Mouse (Mus musculus): ENCODE measurements around the gene Fam172a.

Gene Fam172a

DNA sequence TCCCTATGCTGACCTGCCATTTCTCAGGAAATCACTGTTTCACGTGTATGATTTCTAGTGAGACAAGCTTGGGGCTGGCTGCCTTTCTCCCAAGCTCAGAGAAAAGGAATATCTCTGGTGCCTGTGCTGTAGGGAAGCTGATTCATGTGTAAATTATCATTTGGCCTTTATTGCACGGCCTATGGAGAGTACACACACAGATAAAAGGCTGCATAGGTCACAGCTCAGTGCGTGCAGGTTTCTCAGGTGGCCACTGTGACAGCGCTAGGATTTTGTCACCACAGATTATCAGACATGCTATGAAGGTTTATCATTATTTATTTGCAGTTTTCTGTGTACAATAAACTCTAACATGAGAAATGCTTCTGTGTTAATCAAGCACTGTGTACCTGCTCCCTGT, 408.8 kb downstream of the Fam172a start:
- DNase-seq, result no peak

DNA sequence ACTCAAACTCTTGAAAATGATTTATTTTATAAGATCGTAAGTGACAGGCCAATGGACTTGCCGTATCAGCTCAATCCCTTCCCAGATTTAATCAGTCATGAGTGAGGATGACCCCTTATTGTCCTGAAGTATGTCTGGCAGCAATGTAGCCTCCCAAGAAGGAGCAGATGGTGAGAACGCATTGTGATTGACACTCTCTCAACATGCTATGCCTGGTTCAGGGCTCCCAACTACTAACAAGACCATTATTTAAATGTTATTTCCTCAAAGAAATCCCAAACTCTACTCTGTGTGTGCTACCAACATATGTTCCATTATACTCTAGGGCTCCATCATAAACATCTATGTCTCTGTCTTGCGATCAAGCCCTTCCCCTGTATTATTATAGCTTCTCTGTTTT, 412.1 kb downstream of the Fam172a start:
- DNase-seq, result no peak

DNA sequence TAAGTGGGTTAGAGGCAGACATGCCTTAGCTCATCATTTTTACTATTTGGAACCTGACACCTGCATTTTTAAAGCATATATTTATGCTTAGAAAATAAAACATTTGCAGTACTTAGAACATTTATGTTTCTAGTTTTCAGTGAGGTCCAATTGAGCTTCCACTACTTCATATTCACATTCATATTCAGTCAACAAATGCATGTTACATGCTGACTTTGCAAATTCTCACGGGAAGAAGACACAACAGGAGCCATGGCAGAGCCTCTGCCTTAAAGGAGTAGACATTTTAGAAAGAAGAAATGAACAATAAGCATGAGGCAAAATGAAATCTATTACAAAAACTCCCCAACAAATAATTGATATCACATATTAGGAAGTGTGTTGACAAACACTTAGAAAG, 416.9 kb downstream of the Fam172a start:
- no peak for DNase-seq

DNA sequence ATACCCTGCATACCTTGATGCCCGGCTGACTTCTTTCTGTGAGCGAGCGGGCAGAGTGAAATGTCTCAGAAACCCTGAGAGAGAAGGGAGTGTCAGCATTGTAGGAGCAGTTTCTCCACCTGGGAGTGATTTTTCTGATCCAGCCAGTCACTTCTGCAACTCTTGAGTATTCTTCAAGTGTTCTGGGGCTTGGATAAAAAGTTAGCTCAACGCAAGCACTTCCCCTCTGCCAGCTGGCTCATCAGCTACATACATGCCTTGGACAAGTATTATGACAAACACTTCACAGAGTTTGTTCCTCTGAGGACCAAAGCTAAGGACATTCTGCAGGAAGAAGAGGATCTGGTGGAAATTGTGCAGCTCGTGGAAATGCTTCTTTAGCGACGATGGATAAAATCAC, 420.2 kb downstream of the Fam172a start:
- DNase-seq, result no peak

DNA sequence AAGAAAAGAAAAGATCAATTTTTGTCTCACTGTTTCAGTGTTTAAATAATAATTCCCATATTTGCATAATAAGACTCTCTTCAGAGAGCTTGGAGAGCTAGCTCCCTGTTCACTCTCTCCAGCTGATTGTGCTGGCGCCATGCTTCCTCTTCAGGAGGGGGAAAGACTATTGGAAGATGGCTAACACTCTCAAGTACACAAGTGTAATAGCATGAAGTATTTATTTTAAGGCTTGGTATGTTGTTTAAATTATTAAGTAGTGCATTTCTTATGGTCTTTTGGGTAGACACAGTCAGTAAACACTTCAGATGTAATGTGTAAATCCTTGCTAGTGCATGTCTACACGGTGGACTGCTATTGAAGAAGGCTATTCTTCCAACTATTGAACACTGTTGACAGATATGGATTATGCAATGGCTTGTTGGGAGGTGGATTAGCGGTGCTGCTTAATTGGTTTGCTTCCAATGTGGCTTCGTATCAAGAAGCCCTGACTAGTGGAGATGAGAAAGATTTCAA, 422.1 kb downstream of the Fam172a start:
- DNase-seq, result no peak

DNA sequence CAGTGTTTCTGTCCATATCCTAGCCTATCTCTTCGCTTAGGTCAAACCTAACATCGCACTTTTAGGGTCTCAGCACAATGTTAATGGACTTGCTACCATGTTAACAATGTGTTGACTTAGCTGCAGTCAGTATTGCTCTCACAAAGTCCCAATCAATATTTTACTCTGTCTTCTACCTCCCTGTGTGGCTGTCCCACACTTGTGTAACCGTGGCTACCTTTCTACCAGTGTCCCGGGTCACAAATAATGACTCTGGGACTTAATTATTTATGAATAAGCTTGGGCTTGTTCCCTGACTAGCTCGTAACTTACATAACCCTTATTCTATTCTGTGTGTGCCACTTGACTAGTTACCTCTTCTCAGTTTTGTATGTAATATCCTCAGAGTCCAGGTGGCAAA, 455.6 kb downstream of the Fam172a start:
- DNase-seq, result no peak

DNA sequence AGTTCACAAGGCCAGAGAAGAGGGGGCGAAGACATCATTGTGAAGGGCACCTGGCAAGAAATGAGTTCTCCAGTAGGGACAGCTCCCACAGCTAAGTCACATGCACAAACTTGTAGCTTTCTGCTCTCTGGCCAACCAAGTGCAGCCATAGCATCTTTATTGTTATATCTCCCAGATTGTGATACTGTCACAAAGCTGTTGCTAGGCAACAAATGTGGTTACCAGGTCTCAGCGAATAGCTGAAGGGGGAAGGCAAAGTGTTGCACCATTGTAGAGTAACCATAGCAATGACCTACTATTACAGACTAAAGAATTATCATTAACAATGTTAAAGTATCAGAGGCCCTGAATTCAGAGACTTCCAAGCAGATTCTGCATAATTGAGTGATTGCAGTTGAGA, 460.3 kb downstream of the Fam172a start:
- no peak for DNase-seq

DNA sequence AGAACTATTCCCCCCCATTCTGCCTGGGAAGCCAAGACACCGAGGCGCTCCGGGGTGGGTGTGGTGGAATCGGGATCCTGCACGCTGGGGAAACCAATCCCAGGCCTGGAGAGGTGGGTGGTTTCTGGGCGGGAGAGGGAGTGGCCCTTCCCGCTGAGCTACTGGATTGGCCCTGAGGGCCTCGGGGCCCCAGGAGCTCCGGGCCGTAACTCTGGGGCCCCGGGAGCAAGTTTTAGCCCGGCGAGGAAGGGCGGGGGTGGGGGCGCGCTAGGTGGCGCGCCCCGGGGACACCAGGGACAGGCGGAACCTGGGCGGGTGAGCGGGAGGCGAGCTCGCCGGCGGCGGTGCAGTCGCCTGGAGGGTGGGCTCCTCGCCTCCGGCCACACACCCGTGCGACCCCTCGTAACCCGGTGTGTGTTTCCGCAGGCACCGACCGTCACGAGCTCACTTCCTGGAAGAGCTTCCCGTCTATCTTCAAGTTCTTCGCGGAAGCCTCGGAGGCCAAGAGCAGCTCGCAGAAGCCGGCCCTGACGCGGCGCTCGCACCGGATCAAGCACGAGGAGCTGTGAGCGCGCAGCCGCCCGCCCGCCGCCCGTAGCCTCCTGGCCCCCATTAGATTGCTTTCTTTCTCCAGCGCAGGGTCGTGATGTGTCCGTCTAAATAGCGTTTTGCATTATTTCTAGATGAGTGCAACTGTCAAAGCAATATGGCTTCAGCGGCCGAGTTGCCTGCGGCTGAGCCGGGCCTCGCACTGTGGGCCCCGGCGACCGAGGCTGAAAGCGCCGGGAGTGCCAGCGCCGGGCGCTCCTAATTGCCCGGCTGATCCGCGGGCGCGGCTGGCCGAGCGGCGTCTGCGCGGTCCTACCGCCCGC, 461.5 kb downstream of the Fam172a start:
- peak; percentile 79 for DNase-seq

DNA sequence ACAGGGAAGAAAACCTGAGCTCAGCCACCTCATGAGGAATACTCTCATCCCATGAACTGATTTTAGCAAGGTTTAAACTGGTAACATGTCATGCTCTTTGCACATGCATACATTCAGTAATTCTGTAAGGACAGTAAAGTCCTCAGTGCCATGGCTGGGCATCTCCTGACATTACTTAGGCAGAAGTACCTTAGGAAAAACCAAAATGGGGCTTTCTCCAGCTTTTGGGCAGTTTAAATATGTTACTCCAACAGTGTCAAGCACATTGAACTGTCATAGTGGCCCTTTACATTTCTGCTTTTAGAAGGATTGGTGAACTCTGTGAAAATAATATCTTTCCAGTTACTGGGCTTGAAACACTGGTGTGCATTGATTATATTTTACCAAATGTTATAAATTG, 463.1 kb downstream of the Fam172a start:
- DNase-seq, result no peak

DNA sequence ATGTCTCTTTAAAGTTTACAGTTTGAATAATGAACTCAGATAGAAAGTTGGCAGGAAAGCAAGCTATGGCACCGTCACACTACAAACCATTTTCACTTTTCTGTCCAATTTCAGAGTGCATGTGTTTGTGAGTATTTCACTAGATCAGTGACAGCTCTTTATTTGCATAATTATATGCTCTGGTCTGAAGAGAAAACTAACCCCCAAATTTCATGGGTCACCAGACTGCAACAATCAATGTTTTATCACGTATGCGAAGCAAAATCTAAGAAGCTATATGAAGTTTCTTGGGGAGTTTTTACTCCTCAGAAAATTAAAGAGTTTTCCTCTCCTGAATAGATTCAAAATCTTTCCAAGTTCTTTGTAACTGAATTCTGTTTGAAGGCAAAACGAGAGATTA, 466.3 kb downstream of the Fam172a start:
- DNase-seq, result no peak

DNA sequence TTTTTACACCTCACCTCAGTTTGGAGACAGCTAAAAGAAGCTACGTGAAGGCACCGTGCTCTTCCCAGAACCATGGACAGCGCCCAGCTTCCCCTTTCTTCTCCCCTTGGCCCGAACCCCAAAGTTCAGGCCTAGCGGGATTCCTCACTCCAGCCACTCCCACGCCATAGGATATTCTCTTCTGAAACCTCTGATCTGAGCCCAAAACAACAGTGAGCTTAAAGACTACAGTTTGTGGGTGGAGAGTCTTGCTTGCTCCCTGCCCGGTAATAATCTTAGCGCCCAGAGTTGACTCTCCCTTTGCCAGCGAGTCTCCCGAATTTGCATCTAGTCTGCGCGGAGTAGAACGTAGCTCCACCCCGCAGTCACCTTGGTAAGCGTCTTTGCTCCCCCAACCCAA, 469.5 kb downstream of the Fam172a start:
- DNase-seq, result peak; percentile 10

DNA sequence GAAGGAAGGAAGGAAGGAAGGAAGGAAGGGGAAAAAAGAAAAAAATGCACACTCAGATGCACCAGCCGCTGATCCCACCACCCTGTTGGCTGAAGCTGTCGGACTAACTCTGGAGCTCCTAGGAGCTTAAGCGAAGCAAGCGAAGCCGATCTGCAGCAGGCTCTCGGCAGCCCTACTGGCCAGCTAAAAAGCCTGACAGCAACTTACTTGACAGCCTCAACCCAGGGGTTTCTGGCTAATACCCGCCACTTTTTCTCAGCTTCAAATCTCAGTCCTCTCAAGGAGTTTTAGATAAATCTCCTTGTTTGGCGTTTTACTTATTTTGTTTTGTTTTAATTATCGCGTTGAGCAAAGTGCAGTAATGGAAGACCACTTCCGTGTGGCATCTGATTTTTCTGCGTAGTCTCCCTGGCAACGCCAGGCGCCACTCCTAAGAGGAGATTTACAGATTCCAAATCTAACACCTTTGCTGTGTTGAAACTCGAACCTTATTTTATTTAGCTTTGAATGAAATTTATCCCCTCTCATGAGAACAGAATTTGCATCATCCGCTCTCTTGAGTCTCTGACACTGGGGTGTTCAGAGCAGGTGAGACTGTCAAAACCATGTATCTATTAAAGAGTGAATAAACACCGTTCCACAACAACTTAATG, 470.3 kb downstream of the Fam172a start:
- DNase-seq, result peak; percentile 15

DNA sequence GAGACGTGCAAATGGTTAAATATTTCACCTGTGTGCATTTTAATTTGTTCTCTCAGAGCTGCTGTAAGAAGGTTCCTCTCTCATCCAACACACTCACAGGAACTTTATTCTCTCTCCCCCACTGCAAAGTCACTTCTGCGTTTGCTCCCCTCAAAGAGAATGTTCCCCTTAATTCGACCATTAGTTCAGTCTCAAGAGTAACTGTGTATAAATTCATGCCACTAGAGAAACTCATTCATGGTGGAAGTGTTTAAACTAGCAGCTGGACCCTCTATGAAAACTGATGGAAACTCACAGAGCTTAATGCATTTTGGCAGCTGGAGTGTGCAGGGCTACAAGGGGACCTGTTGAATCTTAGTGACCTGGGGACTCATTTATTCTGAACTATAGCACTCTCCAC, 471.0 kb downstream of the Fam172a start:
- DNase-seq, result no peak

DNA sequence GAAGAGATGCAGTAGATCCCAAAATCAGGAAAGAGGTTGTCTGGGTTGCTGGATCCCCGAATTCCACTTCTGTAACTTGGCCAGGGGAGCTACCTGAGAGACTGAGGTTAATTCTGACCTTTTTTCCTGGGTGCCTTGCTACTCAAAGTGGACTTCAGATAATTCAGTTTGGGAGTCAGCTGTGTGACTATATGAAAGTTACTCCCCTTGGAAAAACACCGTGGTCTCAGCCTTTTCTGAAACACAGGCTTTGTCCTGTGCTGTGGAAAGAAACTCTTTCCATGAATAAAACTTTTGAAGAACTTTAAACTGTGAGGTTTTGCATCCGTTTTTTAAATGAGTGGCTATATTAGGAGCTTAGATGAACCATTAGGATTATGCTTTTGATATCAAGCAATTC, 472.4 kb downstream of the Fam172a start:
- no peak for DNase-seq

DNA sequence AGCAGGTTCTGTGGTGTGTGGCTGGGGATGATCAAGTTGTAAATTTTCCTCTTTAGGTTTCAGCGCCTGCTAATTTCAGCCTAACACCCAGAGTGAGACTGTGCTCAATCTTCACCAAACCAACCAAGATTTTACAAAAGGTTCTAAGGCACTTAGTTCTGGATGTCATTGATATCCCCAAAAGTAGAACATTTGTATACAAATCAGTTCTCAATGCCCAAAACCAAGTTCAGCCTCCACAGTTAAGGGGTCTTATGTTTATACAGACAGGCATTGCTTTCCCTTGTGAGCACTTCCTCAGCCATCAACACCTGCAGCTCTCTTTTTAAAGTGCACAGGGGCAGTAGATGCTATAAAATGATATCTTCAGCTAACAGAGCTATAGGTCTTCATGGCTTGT, 473.1 kb downstream of the Fam172a start:
- no peak for DNase-seq

DNA sequence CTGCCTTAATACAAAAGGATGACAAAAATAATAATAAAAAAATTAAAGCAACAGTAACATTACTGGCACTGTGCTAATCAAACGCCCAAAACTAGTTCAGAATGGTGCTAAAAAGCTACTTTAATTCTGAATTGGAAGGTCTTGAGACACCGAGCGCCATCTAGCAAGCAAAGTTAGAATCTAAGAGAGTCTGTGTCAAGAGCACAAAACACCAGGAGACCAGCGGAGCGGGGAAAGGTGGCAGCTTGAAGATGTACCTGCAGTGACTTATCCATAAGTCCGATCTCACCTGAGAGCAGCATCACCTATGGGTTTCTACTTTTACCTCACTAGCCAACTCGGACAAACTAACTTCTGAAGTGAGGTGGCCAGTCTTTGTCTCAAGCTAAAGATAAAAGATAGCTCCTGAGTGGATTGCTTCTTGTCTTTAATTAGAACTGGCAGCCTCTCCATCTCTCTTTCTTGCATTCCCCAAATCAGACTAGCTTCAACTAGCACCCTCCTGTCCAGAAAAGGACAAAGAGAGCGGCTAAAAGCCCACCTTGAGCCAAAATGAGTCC, 474.1 kb downstream of the Fam172a start:
- peak; percentile 56 for DNase-seq

DNA sequence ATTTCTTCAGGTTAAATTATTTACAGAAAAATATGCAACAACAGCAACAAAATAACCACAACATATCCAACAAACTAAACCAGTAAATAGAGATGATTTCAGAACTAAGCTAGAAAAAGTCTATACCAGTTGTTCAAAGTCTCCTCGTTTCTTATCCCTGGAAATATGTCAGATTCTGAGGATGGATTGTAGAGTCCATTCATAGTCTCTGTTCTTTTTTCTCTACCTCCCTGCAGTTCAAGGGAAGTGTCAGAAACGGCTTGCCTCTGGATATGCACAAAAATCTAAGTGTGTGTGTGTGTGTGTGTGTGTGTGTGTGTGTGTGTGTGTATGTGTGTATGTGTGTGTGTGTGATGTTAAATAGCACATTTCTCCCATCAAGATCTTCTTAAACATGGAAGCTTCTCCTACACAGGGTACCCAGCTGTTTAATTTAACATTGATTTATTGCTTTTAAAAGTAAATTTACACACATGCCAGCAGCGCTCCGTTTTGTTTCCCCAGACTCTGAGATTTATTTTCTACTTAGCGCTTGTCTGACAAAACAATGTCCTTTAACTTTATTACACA, 475.6 kb downstream of the Fam172a start:
- no peak for DNase-seq

DNA sequence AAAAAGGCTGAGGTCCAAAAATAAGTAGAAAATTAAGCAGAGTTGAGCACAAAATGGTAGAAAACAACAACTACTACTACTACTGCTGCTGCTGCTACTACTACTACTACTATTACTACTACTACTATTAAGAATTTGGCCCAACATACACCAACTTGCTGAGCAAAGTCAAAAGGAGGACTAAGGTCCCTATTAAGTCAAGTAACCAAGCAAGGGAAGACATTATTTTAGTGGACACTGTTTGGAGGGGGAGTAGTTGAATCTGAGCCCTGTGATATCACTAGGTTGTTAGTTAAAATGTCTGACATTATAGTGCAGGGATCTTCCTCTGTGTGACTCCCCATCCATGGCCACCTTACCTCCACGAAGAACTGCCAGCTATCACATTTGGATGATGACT, 476.2 kb downstream of the Fam172a start:
- no peak for DNase-seq

DNA sequence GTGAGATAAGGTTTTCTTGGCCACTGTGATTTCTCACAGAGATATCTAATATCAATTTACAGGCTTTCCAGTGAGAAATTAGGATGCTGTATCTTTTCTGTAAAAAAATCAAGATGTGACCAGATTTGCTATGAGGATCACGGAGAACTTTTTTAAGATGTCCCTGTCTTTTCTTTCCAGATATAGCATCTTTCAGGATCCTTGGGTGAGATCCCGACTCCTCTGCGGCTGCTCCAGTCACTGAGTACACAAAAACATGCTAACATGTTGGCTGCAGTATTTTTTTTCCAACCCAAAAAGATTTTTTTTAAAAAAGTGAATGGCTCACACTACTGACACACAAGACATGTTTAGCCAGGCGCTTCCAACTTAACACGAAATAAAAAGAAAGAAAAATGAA, 476.9 kb downstream of the Fam172a start:
- no peak for DNase-seq

DNA sequence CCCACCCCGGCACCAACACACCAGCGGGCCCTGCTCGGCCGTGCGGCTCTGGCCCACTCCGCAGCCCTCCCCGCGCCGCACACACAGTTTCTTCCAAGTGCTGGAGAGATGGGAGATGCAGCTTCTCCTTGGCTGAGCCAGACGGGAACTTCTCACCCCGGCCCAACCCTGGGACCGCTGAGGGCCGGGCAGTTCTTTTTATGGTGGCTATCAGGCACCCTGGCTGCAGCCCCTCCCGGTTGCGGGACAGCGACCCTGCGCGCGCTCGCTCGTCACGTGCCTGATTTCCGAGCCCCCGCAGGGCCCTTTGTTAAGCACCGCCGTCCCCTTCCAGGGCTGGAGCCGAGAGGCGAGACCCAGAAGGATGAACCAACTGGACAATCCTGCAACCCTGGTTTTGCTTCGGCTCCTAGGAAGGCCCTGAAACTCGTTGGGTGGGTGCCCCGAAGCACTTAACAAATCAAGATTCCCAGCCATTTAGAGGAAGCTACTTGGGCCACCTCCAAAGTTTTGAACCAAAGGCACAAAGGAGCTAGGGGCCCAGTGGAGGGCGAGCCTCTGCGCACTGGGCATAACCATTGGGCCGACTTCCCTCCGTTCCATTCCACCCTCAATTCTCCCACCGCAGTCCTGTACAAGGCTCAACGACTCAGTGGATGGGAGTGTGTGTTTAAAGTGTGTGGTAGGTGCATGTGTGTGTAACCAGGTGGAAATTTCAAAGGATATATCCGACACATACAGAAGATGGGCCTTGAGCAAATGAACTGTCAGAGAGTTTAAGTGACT, 477.7 kb downstream of the Fam172a start:
- peak; percentile 36 for DNase-seq

DNA sequence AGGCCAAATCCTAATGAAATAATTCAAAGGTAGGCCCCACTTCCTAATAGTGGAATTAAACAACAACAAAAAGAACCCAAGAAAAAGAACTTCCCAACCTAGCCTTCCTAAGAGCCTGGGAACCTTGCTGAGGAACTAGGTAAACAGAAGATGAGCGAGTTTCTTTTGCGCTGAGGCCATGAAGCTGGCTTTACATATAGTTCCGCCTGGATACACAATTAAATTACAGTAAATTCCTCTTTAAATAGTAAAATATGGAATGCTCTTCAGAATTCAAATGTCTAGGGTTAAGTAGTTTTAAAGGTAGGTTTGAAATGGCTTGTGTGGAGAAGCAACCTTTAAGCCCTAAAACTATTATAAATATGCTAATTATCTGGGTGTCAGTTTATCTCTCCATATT, 478.4 kb downstream of the Fam172a start:
- DNase-seq, result peak; percentile 27

DNA sequence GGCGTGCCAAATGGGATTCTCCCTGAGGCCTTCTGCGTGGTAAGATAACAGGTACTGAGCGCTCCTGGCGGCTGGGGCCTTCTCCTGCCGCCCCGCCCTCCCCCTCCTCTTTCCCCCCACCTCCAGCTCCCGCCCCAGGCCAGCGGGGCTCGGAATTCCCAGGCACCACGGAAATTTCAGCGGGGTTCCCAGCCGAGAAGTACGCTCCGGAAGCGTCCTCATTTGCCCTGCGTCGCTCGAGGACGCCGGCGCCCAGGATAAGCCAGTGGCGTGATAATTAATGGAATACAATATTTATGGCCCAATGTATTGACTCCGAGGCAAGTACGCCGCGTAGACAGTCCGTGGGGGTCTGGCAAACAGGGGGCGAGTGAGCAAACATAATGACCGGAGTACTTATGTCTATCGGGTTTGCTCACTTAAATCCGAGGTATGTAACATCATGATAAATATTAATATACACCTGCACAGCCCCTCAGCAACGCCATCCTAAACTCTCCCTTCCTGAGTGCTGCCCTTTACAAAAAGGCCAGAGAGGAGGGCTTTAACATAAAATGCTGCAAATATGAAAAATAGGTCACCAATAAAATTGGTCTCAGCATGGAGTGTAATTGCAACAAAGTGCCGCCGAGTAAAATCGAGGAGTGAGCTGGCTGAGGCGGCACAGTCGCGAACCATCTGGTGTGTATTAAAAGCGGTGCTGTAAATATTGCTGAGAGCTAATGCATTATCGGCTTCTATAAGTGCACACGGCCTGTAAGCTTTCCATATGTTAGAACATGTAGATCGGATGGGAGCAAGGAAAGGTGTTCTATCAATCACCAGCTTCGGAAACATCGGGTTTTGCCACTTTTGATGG, 479.5 kb downstream of the Fam172a start:
- peak; percentile 69 for DNase-seq

Measured in cerebellum, adult 9-10 months (tissue).